Mouse (Mus musculus) lung, postnatal 0 days (tissue): ENCODE measurements around the gene Mgat5b. TPM values are rescaled to one million over a fixed set of nuclear protein-coding genes. Genes with fewer than 3 reads are reported as not detected.

Experiments used
- ATAC-seq: fragments of 200-750 bp; cut with Nextera tagmentation; 2 replicates; pipeline ENCODE4 v1.8.0; 2017; ENCODE audit warnings: moderate library complexity
- DNase-seq: peaks from one replicate; pipeline ENCODE4 v3.0.0-alpha.2; 2016; ENCODE audit warnings: low spot score
- H3K27ac ChIP-seq: fragments of 300-500 bp; sonication (generic); 2 replicates; pipeline ENCODE4 v1.5.1; 2014; ENCODE audit warnings: antibody characterized with exemption, mild to moderate bottlenecking, low read length, mixed read lengths
- H3K27me3 ChIP-seq: fragments of 300-500 bp; sonication (generic); replicated peaks from 2 replicates; pipeline ENCODE4 v1.6.1; 2014; ENCODE audit warnings: low read length, mixed read lengths; ENCODE audit not compliant: insufficient read depth
- H3K36me3 ChIP-seq: fragments of 300-500 bp; sonication (generic); 2 replicates; pipeline ENCODE4 v1.6.1; 2014; ENCODE audit warnings: low read length, mixed read lengths; ENCODE audit not compliant: insufficient read depth
- H3K4me1 ChIP-seq: fragments of 300-500 bp; sonication (generic); 2 replicates; pipeline ENCODE4 v1.6.1; 2014; ENCODE audit warnings: antibody characterized with exemption, low read depth, low read length, mixed read lengths; ENCODE audit not compliant: insufficient read depth
- H3K4me2 ChIP-seq: fragments of 300-500 bp; sonication (generic); replicated peaks from 2 replicates; pipeline ENCODE4 v1.6.1; 2014; ENCODE audit warnings: low read depth, mild to moderate bottlenecking, low read length, moderate library complexity, mixed read lengths
- H3K4me3 ChIP-seq: fragments of 300-500 bp; sonication (generic); 2 replicates; pipeline ENCODE4 v1.5.1; 2014; ENCODE audit warnings: low read depth, low read length
- H3K9ac ChIP-seq: fragments of 300-500 bp; sonication (generic); replicated peaks from 2 replicates; pipeline ENCODE4 v1.6.1; 2014; ENCODE audit warnings: low read depth, mild to moderate bottlenecking
- H3K9me3 ChIP-seq: fragments of 300-500 bp; sonication (generic); 2 replicates; pipeline ENCODE4 v1.6.1; 2016; ENCODE audit warnings: low read length, mixed read lengths
- CTCF ChIP-seq: IDR thresholded peaks from 2 replicates; pipeline ENCODE4 v1.5.1; 2016; ENCODE audit warnings: antibody characterized with exemption, mild to moderate bottlenecking
- EP300 ChIP-seq: IDR thresholded peaks from 2 replicates; pipeline ENCODE4 v1.6.1; 2016; ENCODE audit warnings: antibody characterized with exemption, mild to moderate bottlenecking, control low read depth
- WGBS: fragments of 180-500 bp; shearing (Covaris S2); extraction: QIAGEN DNeasy Blood & Tissue Kit; methylation state at CpG from one replicate; pipeline ENCODE4 v1.1.7; 2014; 5-methylcytosine and 5-hydroxymethylcytosine counted together
- polyA plus RNA-seq: library from polyadenylated mRNA; unstranded; fragments of >200 nt; fragmentation: Nextera tagmentation; extraction: Ambion mirVana; gene quantifications from 2 replicates; pipeline ENCODE4 v1.2.1, GENCODE M21; 2015

Mgat5b gene
- polyA plus RNA-seq, 1 experiment from 2014 or later: not detected

GRCm38 (mm10) chr11:116914267-116914885, 4.3 kb upstream of the Mgat5b start:
- H3K27ac ChIP-seq: no peak overlapping the region
- no peaks in the 10 kb centered on the region for H3K36me3 ChIP-seq
- no peak overlapping the region for H3K9ac ChIP-seq
- TF ChIP-seq CTCF (no peak), EP300 (no peak)
- ATAC-seq: no peak
- 57% methylated on average over 5 of the region's 5 CpGs for WGBS
- H3K4me2 ChIP-seq: no peak overlapping the region
- H3K27me3 ChIP-seq: peaks cover 24% of the 10 kb centered on the region
- no peaks in the 10 kb centered on the region for H3K9me3 ChIP-seq
- no peak overlapping the region for H3K4me3 ChIP-seq
- H3K4me1 ChIP-seq: peaks cover 5% of the 10 kb centered on the region; the same call in 1 of the 2 replicates
- DNase-seq: no peak

GRCm38 (mm10) chr11:116915241-116915640, 3.4 kb upstream of the Mgat5b start:
- Histone ChIP-seq H3K4me1 (peaks cover 5% of the 10 kb centered on the region; the same call in 1 of the 2 replicates), H3K27me3 (peaks cover 32% of the 10 kb centered on the region), H3K4me3 (no peak overlapping the region), H3K27ac (no peak overlapping the region), H3K9ac (no peak overlapping the region), H3K4me2 (no peak overlapping the region), H3K36me3 (no peaks in the 10 kb centered on the region), H3K9me3 (no peaks in the 10 kb centered on the region)
- no peak for DNase-seq
- TF ChIP-seq CTCF (no peak), EP300 (no peak)
- 73% methylated on average over 3 of the region's 3 CpGs for WGBS
- ATAC-seq: no peak

- Histone ChIP-seq H3K9me3 (no peaks in the 10 kb centered on the region), H3K4me3 (no peak overlapping the region), H3K9ac (no peak overlapping the region), H3K4me1 (peaks cover 5% of the 10 kb centered on the region; the same call in 1 of the 2 replicates), H3K36me3 (no peaks in the 10 kb centered on the region), H3K27me3 (peaks cover 44% of the 10 kb centered on the region), H3K27ac (no peak overlapping the region), H3K4me2 (no peak overlapping the region)
- TF ChIP-seq CTCF (no peak), EP300 (no peak)
- no peak for DNase-seq
- no peak for ATAC-seq
- WGBS: 39% methylated on average over 7 of the region's 7 CpGs
Observed at GRCm38 (mm10) chr11:116917361-116917760, 1.3 kb upstream of the Mgat5b start.

GRCm38 (mm10) chr11:116919186-116920020, 740 bp downstream of the Mgat5b start:
- Histone ChIP-seq H3K9ac (no peak overlapping the region), H3K9me3 (no peaks in the 10 kb centered on the region), H3K4me2 (peak overlapping the region; percentile 91), H3K36me3 (no peaks in the 10 kb centered on the region), H3K27me3 (peaks cover 44% of the 10 kb centered on the region), H3K4me3 (peak overlapping the region; percentile 46), H3K27ac (no peak overlapping the region), H3K4me1 (peaks cover 5% of the 10 kb centered on the region; the same call in 1 of the 2 replicates)
- no peak for DNase-seq
- no peak for TF ChIP-seq CTCF
- no peak for TF ChIP-seq EP300
- ATAC-seq: no peak
- WGBS: 2% methylated on average over 39 of the region's 58 CpGs

- Histone ChIP-seq H3K9ac (no peak overlapping the region), H3K36me3 (no peaks in the 10 kb centered on the region), H3K27me3 (peaks cover 44% of the 10 kb centered on the region), H3K9me3 (no peaks in the 10 kb centered on the region), H3K4me2 (no peak overlapping the region), H3K4me1 (peaks cover 5% of the 10 kb centered on the region; the same call in 1 of the 2 replicates), H3K27ac (no peak overlapping the region), H3K4me3 (no peak overlapping the region)
- no peak for ATAC-seq
- TF ChIP-seq EP300: no peak
- no peak for TF ChIP-seq CTCF
- peak; percentile 23 for DNase-seq
- 4% methylated on average over 6 of the region's 6 CpGs for WGBS
Observed at GRCm38 (mm10) chr11:116920746-116921145, 2.1 kb downstream of the Mgat5b start.

GRCm38 (mm10) chr11:116922058-116922457, 3.4 kb downstream of the Mgat5b start:
- H3K9me3 ChIP-seq: no peaks in the 10 kb centered on the region
- peaks cover 43% of the 10 kb centered on the region for H3K27me3 ChIP-seq
- DNase-seq (peak; percentile 52), ATAC-seq (peak; percentile 61)
- no peak for TF ChIP-seq CTCF
- no peak for TF ChIP-seq EP300
- peaks cover 5% of the 10 kb centered on the region; the same call in 1 of the 2 replicates for H3K4me1 ChIP-seq
- no peak overlapping the region for H3K4me3 ChIP-seq
- H3K27ac ChIP-seq: no peak overlapping the region
- H3K9ac ChIP-seq: no peak overlapping the region
- WGBS: 28% methylated on average over 7 of the region's 7 CpGs
- no peaks in the 10 kb centered on the region for H3K36me3 ChIP-seq
- no peak overlapping the region for H3K4me2 ChIP-seq
